ENCODE assay signal across 22 mouse cellular contexts in genomic region chr6:108871251-108871650, GRCm38 (mm10). TPM values are rescaled to one million over a fixed set of nuclear protein-coding genes. Genes with fewer than 3 reads are reported as not detected.
A peak's percentile ranks its signal among the peaks of the same experiment; 100 is the strongest.
DNase-seq lines count a peak whose midpoint lies in the region; TF ChIP-seq lines count a peak whose summit lies in the region.
"Had no signal": no experiment of that assay in that cellular context is flagged by ENCODE, and none has a peak within 500 bp of the region (broad histone marks: within the 10 kb centered on the region; RNA-seq: fewer than 3 reads in every experiment).

No protein-coding gene starts in this region.

- H3K4me3 ChIP-seq in layer of hippocampus, adult 2 months = no peak overlapping the region
- H3K4me3 ChIP-seq: embryonic facial prominence, embryonic 10.5 days; embryonic facial prominence, embryonic 13.5 days; erythroblast, embryonic 14.5 days; forebrain, embryonic 12.5 days; forebrain, embryonic 15.5 days; heart, adult 2 months; heart, embryonic 10.5 days; hindbrain, embryonic 12.5 days had no signal

- TF ChIP-seq CTCF in layer of hippocampus, adult 2 months (conservative IDR thresholded peaks at IDR 0.05) = no peak

- DNase-seq in adrenal gland, postnatal 10 days = peak; percentile 24
- DNase-seq in adrenal gland, postnatal 25 days = no peak
- peak; percentile 62 to 72 for DNase-seq in cerebellum, postnatal 14 days
- no peak for DNase-seq in cerebellum, adult 18-20 months
- DNase-seq in layer of hippocampus, postnatal 14 days (ENCODE audit: low spot score in 2 of 2) = peak; percentile 16 to 19
- DNase-seq in layer of hippocampus, adult 2 months (ENCODE audit: low spot score in 2 of 2) = no peak
- peak; percentile 19 for DNase-seq in retina, postnatal 1 day
- no peak for DNase-seq in retina, embryonic 14.5 days (ENCODE audit: low spot score)
- DNase-seq: adrenal gland, postnatal 36 days; cerebellum, adult 11-12 months; cerebellum, adult 9-10 months; cerebellum, postnatal 36 days; embryo, embryonic 11 days; gastrocnemius, postnatal 25 days; heart, adult 2 months had no signal

- no peak overlapping the region for H3K27ac ChIP-seq in layer of hippocampus, adult 2 months
- H3K27ac ChIP-seq: embryonic facial prominence, embryonic 10.5 days; embryonic facial prominence, embryonic 13.5 days; forebrain, embryonic 12.5 days; forebrain, embryonic 15.5 days; heart, adult 2 months; heart, embryonic 10.5 days; hindbrain, embryonic 12.5 days had no signal

RNA-seq across cellular contexts. Expression of gene Edem1, which starts 42.8 kb away (rescaled TPM):
- total RNA-seq in adrenal gland, postnatal 10 days (2021) = 10 to 100 TPM; 55.7 to 56.7 TPM
- 60.2 and 64.4 TPM in 2 replicates for total RNA-seq in adrenal gland, postnatal 25 days (2021)
- 10 to 100 TPM; 19.6 to 28.9 TPM for total RNA-seq in layer of hippocampus, postnatal 14 days (2021)
- total RNA-seq in layer of hippocampus, adult 2 months (2021) = 10 to 100 TPM; 13.3 to 17.2 TPM

Comparison
In these comparisons a context has a peak if more than half of its experiments do, and no peak if none do; other contexts are left out.
1. DNase-seq: peak in adrenal gland, postnatal 10 days (single experiment), cerebellum, postnatal 14 days (2 of 2), layer of hippocampus, postnatal 14 days (2 of 2) and retina, postnatal 1 day (single experiment); none in adrenal gland, postnatal 25 days (single experiment), cerebellum, adult 18-20 months (0 of 2), layer of hippocampus, adult 2 months (0 of 2) and retina, embryonic 14.5 days (single experiment).